ENCODE assay signal across 16 mouse cellular contexts in the genomic region with DNA sequence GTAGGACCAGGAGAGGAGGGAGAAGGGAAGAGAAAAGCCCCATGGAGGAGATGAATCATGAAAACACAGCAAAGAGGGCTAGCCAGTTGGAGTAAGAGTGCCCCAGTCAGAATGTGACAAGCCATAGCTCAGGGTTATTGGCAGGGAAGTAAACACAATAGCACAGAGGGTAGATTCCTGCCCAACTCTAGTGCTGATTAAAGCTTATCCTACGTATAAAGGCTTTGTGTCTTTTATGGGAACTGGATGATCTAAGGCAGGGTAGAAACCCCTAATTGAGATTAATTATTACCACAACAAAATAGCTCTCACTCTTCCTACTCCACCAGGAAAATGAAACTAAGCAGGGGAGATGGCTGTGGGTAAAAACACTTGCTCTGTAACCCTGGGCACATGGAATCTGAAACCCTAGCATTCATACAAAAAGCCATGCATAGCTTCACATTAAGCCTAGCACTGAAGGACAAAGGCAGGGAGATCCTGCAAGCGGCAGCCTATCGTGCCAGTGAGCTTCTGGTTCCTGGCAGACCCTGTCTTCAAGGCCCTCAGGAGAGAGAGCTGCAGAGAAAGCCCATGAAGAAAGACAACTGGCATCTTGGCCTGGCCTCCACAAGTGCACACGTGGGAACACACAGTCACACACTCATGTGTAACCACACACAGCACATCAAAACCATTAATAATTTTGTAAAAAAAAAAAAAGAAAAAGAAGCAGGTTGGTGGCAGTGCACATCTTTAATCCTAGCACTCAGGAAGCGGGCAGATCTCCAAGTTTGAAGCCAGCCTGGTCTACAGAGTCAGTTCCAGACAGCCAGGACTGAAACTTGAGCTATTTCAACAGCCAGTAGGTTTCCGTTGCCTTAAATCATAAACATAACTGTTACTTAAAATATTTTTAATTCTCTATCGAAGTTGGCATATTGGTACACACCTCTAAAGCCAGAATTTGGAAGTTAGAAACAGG. TPM values are rescaled to one million over a fixed set of nuclear protein-coding genes. Genes with fewer than 3 reads are reported as not detected.
DNase-seq lines count a peak whose midpoint lies in the region; ATAC-seq and TF ChIP-seq lines count a peak whose summit lies in the region.
"Had no signal": no experiment of that assay in that cellular context is flagged by ENCODE, and none has a peak within 500 bp of the region (broad histone marks: within the 10 kb centered on the region; RNA-seq: fewer than 3 reads in every experiment).

No protein-coding gene starts in this region.

- no peaks in the 10 kb centered on the region for H3K27me3 ChIP-seq in forebrain, embryonic 10.5 days (ENCODE audit: poor library complexity, severe bottlenecking)
- no peaks in the 10 kb centered on the region for H3K27me3 ChIP-seq in forebrain, postnatal 0 days (ENCODE audit: insufficient read depth, low read length)
- H3K27me3 ChIP-seq in heart, embryonic 16.5 days (ENCODE audit: control insufficient read depth, insufficient read depth, low read length) = no peaks in the 10 kb centered on the region
- no peaks in the 10 kb centered on the region for H3K27me3 ChIP-seq in Patski
- H3K27me3 ChIP-seq in forebrain, embryonic 14.5 days (replicated peaks; ENCODE audit: control insufficient read depth, insufficient read depth, low read length) = no peaks in the 10 kb centered on the region
- no peaks in the 10 kb centered on the region for H3K27me3 ChIP-seq in midbrain, embryonic 10.5 days (ENCODE audit: low read depth, poor library complexity, severe bottlenecking)
- H3K27me3 ChIP-seq: hindbrain, embryonic 13.5 days; limb, embryonic 12.5 days; neural tube, embryonic 13.5 days had no signal

- peaks cover 8% of the 10 kb centered on the region; the same call in 1 of the 2 replicates for H3K9me3 ChIP-seq in forebrain, embryonic 10.5 days
- no peaks in the 10 kb centered on the region for H3K9me3 ChIP-seq in forebrain, postnatal 0 days (ENCODE audit: low read length)
- 0 out of 2 replicates have a peak, but pooled peaks cover 4% of the 10 kb centered on the region for H3K9me3 ChIP-seq in heart, embryonic 16.5 days (replicated peaks; ENCODE audit: control insufficient read depth, low read length)
- no peaks in the 10 kb centered on the region for H3K9me3 ChIP-seq in forebrain, embryonic 14.5 days (replicated peaks; ENCODE audit: control insufficient read depth, low read length)
- peaks cover 5% of the 10 kb centered on the region; the same call in 1 of the 2 replicates for H3K9me3 ChIP-seq in midbrain, embryonic 10.5 days (replicated peaks)
- H3K9me3 ChIP-seq: hindbrain, embryonic 13.5 days; neural tube, embryonic 13.5 days had no signal

- no peak for DNase-seq in forebrain, embryonic 10.5 days (ENCODE audit: extremely low spot score, low spot score)
- no peak for DNase-seq in forebrain, postnatal 0 days
- DNase-seq in heart, adult 8-10 months (ENCODE audit: low spot score) = no peak
- DNase-seq in Patski (ENCODE audit: low read depth, low spot score) = peak; percentile 82
- peak; percentile 24 for DNase-seq in forebrain, embryonic 14.5 days (ENCODE audit: low spot score)
- DNase-seq in midbrain, embryonic 10.5 days (ENCODE audit: low spot score) = no peak
- no peak for DNase-seq in urinary bladder, postnatal 4 days (ENCODE audit: low spot score in 2 of 2)
- DNase-seq: cerebellum, adult 11 months; kidney, adult 9 months; lung, postnatal 14 days; thymus, adult 18-20 months had no signal

- CTCF ChIA-PET in Patski (lab: Charles Lee) = interaction anchor here (1.2 to 11.6 kb wide), 7 partner anchors 9 to 264 kb away, joined by 3 to 108 read pairs (median 8); no protein-coding TSS in a partner anchor

- H3K36me3 ChIP-seq in forebrain, embryonic 10.5 days (replicated peaks) = peaks cover 96% of the 10 kb centered on the region
- peaks cover 64% of the 10 kb centered on the region for H3K36me3 ChIP-seq in forebrain, postnatal 0 days (ENCODE audit: insufficient read depth)
- peaks cover 51% of the 10 kb centered on the region for H3K36me3 ChIP-seq in heart, embryonic 16.5 days (ENCODE audit: control insufficient read depth, insufficient read depth)
- H3K36me3 ChIP-seq in forebrain, embryonic 14.5 days (ENCODE audit: control insufficient read depth, insufficient read depth, low read length) = peaks cover 79% of the 10 kb centered on the region
- peaks cover 99% of the 10 kb centered on the region for H3K36me3 ChIP-seq in midbrain, embryonic 10.5 days

- H3K4me3 ChIP-seq in forebrain, embryonic 10.5 days = no peak overlapping the region
- no peak overlapping the region for H3K4me3 ChIP-seq in forebrain, postnatal 0 days (ENCODE audit: low read depth, low read length)
- no peak overlapping the region for H3K4me3 ChIP-seq in heart, embryonic 16.5 days (ENCODE audit: low read length)
- H3K4me3 ChIP-seq in forebrain, embryonic 14.5 days (ENCODE audit: low read depth, low read length) = no peak overlapping the region
- H3K4me3 ChIP-seq in midbrain, embryonic 10.5 days = no peak overlapping the region
- H3K4me3 ChIP-seq: hindbrain, embryonic 13.5 days; limb, embryonic 12.5 days; neural tube, embryonic 13.5 days had no signal

- in situ Hi-C loops in Patski (cut with MboI; ENCODE audit: low pct_unique_long_range_greater_than_20kb) = no loop called here

- 78% methylated on average over 7 of the region's 7 CpGs for WGBS in forebrain, embryonic 10.5 days
- 54% methylated on average over 7 of the region's 7 CpGs for WGBS in forebrain, postnatal 0 days
- 66% methylated on average over 7 of the region's 7 CpGs for WGBS in heart, embryonic 16.5 days
- 57% methylated on average over 7 of the region's 7 CpGs for WGBS in forebrain, embryonic 14.5 days
- 87% methylated on average over 7 of the region's 7 CpGs for WGBS in midbrain, embryonic 10.5 days

- H3K9ac ChIP-seq in forebrain, postnatal 0 days = no peak overlapping the region
- H3K9ac ChIP-seq in heart, embryonic 16.5 days (ENCODE audit: low read length) = no peak overlapping the region
- 0 out of 2 replicates have a peak overlapping the region, but pooled peaks have one; percentile 13 for H3K9ac ChIP-seq in forebrain, embryonic 14.5 days (ENCODE audit: low read length)
- H3K9ac ChIP-seq: hindbrain, embryonic 13.5 days; limb, embryonic 12.5 days; liver, embryonic 14.5 days; neural tube, embryonic 13.5 days had no signal

- H3K4me2 ChIP-seq in forebrain, postnatal 0 days (ENCODE audit: low read depth) = no peak overlapping the region
- H3K4me2 ChIP-seq in heart, embryonic 16.5 days (ENCODE audit: low read depth, low read length) = no peak overlapping the region
- H3K4me2 ChIP-seq in forebrain, embryonic 14.5 days (ENCODE audit: low read length) = no peak overlapping the region
- H3K4me2 ChIP-seq: hindbrain, embryonic 13.5 days; limb, embryonic 12.5 days; neural tube, embryonic 13.5 days had no signal

- no peak; the same call in 1 of the 2 replicates for ATAC-seq in forebrain, postnatal 0 days
- ATAC-seq in heart, embryonic 16.5 days (replicated peaks; ENCODE audit: extremely low read depth, insufficient read depth, low FRiP score) = no peak
- ATAC-seq in Patski = peak; percentile 74
- ATAC-seq in forebrain, embryonic 14.5 days = peak; percentile 37; the same call in 1 of the 2 replicates

- peaks cover 12% of the 10 kb centered on the region for H3K4me1 ChIP-seq in forebrain, embryonic 10.5 days
- no peaks in the 10 kb centered on the region for H3K4me1 ChIP-seq in forebrain, postnatal 0 days (ENCODE audit: insufficient read depth)
- H3K4me1 ChIP-seq in heart, embryonic 16.5 days (ENCODE audit: control insufficient read depth, insufficient read depth, low read length) = no peaks in the 10 kb centered on the region
- peaks cover 6% of the 10 kb centered on the region; the same call in 1 of the 2 replicates for H3K4me1 ChIP-seq in forebrain, embryonic 14.5 days (ENCODE audit: control insufficient read depth, insufficient read depth, low read length)
- H3K4me1 ChIP-seq in midbrain, embryonic 10.5 days = no peaks in the 10 kb centered on the region
- H3K4me1 ChIP-seq: hindbrain, embryonic 13.5 days; limb, embryonic 12.5 days; neural tube, embryonic 13.5 days had no signal

- H3K27ac ChIP-seq in forebrain, embryonic 10.5 days = 0 out of 2 replicates have a peak overlapping the region, but pooled peaks have one; percentile 9
- no peak overlapping the region for H3K27ac ChIP-seq in forebrain, postnatal 0 days (ENCODE audit: low read depth, low read length)
- H3K27ac ChIP-seq in heart, embryonic 16.5 days (ENCODE audit: low read length) = 0 out of 2 replicates have a peak overlapping the region, but pooled peaks have one; percentile 38
- H3K27ac ChIP-seq in forebrain, embryonic 14.5 days (ENCODE audit: low read depth, low read length) = peak overlapping the region; percentile 39; the same call in 1 of the 2 replicates
- H3K27ac ChIP-seq in midbrain, embryonic 10.5 days (replicated peaks) = no peak overlapping the region
- H3K27ac ChIP-seq: hindbrain, embryonic 13.5 days; limb, embryonic 12.5 days; liver, embryonic 14.5 days; neural tube, embryonic 13.5 days had no signal

- POLR2A ChIA-PET in Patski (lab: Charles Lee) = interaction anchor here (0.6 to 1.4 kb wide), 7 partner anchors 8 to 170 kb away, joined by 3 to 4 read pairs (median 4); no protein-coding TSS in a partner anchor

- TF ChIP-seq CTCF in forebrain, postnatal 0 days (IDR thresholded peaks at IDR 0.05; ENCODE audit: low read depth) = no peak
- no peak for TF ChIP-seq CTCF in Patski (IDR thresholded peaks at IDR 0.05)

RNA-seq across cellular contexts. Expression of a gene that starts 9.1 kb away (rescaled TPM):
- polyA plus RNA-seq in forebrain, embryonic 10.5 days (2016; fragmentation: Nextera tagmentation; extraction: Ambion mirVana) = 4.7 and 5.9 TPM in 2 replicates
- total RNA-seq in forebrain, postnatal 0 days (2014; rRNA removed) = 19.8 and 26.2 TPM in 2 replicates
- 3.4 and 6.0 TPM in 2 replicates for polyA plus RNA-seq in forebrain, postnatal 0 days (2015; fragmentation: Nextera tagmentation; extraction: Ambion mirVana)
- 5.6 and 5.8 TPM in 2 replicates for polyA plus RNA-seq in heart, embryonic 16.5 days (2015; fragmentation: Nextera tagmentation; extraction: Ambion mirVana)
- 10 to 100 TPM; 15.4 to 19.3 (median 17.6) TPM for total RNA-seq in heart, adult 8-10 months (2022)
- 29.3 TPM for polyA plus RNA-seq in Patski (2021)
- 4.8 and 5.7 TPM in 2 replicates for polyA plus RNA-seq in forebrain, embryonic 14.5 days (2014; fragmentation: Nextera tagmentation; extraction: Ambion mirVana)
- polyA plus RNA-seq in midbrain, embryonic 10.5 days (2016; fragmentation: Nextera tagmentation; extraction: Ambion mirVana) = 3.9 and 4.5 TPM in 2 replicates

RNA-seq across cellular contexts. Expression of a gene that starts 35.4 kb away (rescaled TPM):
- 37.7 and 39.2 TPM in 2 replicates for polyA plus RNA-seq in forebrain, embryonic 10.5 days (2016; fragmentation: Nextera tagmentation; extraction: Ambion mirVana)
- total RNA-seq in forebrain, postnatal 0 days (2014; rRNA removed) = 37.6 and 41.6 TPM in 2 replicates
- 13.6 and 19.5 TPM in 2 replicates for polyA plus RNA-seq in forebrain, postnatal 0 days (2015; fragmentation: Nextera tagmentation; extraction: Ambion mirVana)
- polyA plus RNA-seq in heart, embryonic 16.5 days (2015; fragmentation: Nextera tagmentation; extraction: Ambion mirVana) = 16.9 and 17.1 TPM in 2 replicates
- total RNA-seq in heart, adult 8-10 months (2022) = 10 to 100 TPM in 3 of 4 experiments, 1 to 10 TPM in 1; 9.5 to 11.9 (median 10.7) TPM
- 150 TPM for polyA plus RNA-seq in Patski (2021)
- 24.8 and 25.8 TPM in 2 replicates for polyA plus RNA-seq in forebrain, embryonic 14.5 days (2014; fragmentation: Nextera tagmentation; extraction: Ambion mirVana)
- 31.0 and 31.7 TPM in 2 replicates for polyA plus RNA-seq in midbrain, embryonic 10.5 days (2016; fragmentation: Nextera tagmentation; extraction: Ambion mirVana)

Comparison
In these comparisons a context has a peak if more than half of its experiments do, and no peak if none do; other contexts are left out.
1. DNase-seq: peak in Patski (single experiment) and forebrain, embryonic 14.5 days (single experiment); none in forebrain, embryonic 10.5 days (single experiment), forebrain, postnatal 0 days (single experiment), heart, adult 8-10 months (single experiment), midbrain, embryonic 10.5 days (single experiment) and urinary bladder, postnatal 4 days (0 of 2).
2. H3K27ac ChIP-seq: peak in forebrain, embryonic 10.5 days (single experiment), heart, embryonic 16.5 days (single experiment) and forebrain, embryonic 14.5 days (single experiment); none in forebrain, postnatal 0 days (single experiment) and midbrain, embryonic 10.5 days (single experiment).
3. ATAC-seq: peak in Patski (single experiment) and forebrain, embryonic 14.5 days (single experiment); none in forebrain, postnatal 0 days (single experiment) and heart, embryonic 16.5 days (single experiment).